Mouse (Mus musculus) small intestine, adult 2 months (tissue): ENCODE measurements around the gene Eif1.

Experiments
- CTCF ChIP-seq: fragments of 200-500 bp; IDR thresholded peaks from 2 replicates; pipeline ENCODE4 v1.5.1; 2012; ENCODE audit warnings: low read depth, mild to moderate bottlenecking, control low read depth, inconsistent platforms, low read length, moderate library complexity, mixed read lengths; ENCODE audit not compliant: insufficient replicate concordance, insufficient read length; ENCODE audit errors: extremely low read depth
- POLR2A ChIP-seq: fragments of 200-500 bp; IDR thresholded peaks from 2 replicates; pipeline ENCODE4 v1.6.1; 2012; ENCODE audit warnings: low read depth, mild to moderate bottlenecking, control low read depth, inconsistent platforms, low read length, moderate library complexity

DNA sequence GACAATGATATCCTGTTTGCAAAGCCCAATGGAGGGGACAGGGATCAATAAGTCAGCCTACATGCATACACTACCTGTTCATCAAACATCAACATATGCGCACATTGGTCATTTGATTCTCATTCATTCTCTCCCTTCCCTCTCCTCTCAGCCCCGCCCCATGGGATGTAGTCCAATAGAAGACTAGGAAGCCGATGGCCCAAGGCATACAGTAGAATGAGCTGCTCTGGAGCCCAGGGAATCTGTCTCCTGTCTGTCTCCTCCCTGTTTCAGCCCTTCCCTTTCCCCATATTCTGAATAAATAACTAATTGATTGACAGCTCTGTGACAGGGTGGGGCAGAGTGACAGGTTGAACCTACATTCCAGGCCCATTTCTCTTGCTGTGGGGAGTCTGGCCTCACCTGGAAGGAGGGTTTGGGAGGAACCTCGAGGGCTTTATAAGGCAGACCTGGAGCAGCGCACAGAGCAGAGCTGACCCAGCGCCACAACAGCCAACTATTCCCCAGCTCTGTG lies 14.3 kb downstream of the Eif1 start, which contains the start of gene Gast:
- TF ChIP-seq CTCF, result no peak
- no peak for TF ChIP-seq POLR2A
